Mouse (Mus musculus) MEL (cell line): Measurements from ENCODE around the gene Vwa5b2. TPM values are rescaled to one million over a fixed set of nuclear protein-coding genes. Genes with fewer than 3 reads are reported as not detected.

Experiments used
- DNase-seq: peaks from one replicate; pipeline ENCODE4 v3.0.0; 2011; ENCODE audit warnings: low read depth, low spot score
- H3K27ac ChIP-seq: 2 replicates; pipeline ENCODE4 v1.5.1; 2012; ENCODE audit warnings: low read depth, mild to moderate bottlenecking, control low read depth, low read length, moderate library complexity; ENCODE audit not compliant: control insufficient read depth
- H3K27me3 ChIP-seq, 2 experiments: fragments of 150-350 bp in 1 of 2; sonication (generic) in 1 of 2; 2 replicates each; pipeline ENCODE4 v1.6.1; 2012; ENCODE audit warnings: low read length in 2 of 2, mild to moderate bottlenecking in 2 of 2, improper control_type of control experiment in 1 of 2, moderate library complexity in 1 of 2; ENCODE audit not compliant: insufficient read depth in 2 of 2, control insufficient read depth in 1 of 2
- H3K36me3 ChIP-seq, 2 experiments: 2 replicates each; pipeline ENCODE4 v1.6.1; 2012 to 2014; ENCODE audit warnings: low read length in 2 of 2, improper control_type of control experiment in 1 of 2, inconsistent platforms in 1 of 2, mild to moderate bottlenecking in 1 of 2; ENCODE audit not compliant: insufficient read depth in 2 of 2, control insufficient read depth in 1 of 2
- H3K4me1 ChIP-seq, 2 experiments: fragments of 150-350 bp in 1 of 2; sonication (generic) in 1 of 2; 2 replicates each; pipeline ENCODE4 v1.6.1; 2012; ENCODE audit warnings: low read length in 2 of 2, improper control_type of control experiment in 1 of 2, mild to moderate bottlenecking in 1 of 2; ENCODE audit not compliant: insufficient read depth in 2 of 2, control insufficient read depth in 1 of 2
- H3K4me3 ChIP-seq, 2 experiments: fragments of 150-350 bp in 1 of 2; sonication (generic) in 1 of 2; 2 replicates each; pipeline ENCODE4 v1.5.1; 2012; ENCODE audit warnings: low read depth in 2 of 2, low read length in 2 of 2, mild to moderate bottlenecking in 2 of 2, moderate library complexity in 2 of 2, control low read depth in 1 of 2, improper control_type of control experiment in 1 of 2; ENCODE audit not compliant: control insufficient read depth in 1 of 2, insufficient read depth in 1 of 2
- H3K79me2 ChIP-seq: 2 replicates; pipeline ENCODE4 v1.6.1; 2012; ENCODE audit warnings: mild to moderate bottlenecking, low read length, moderate library complexity; ENCODE audit not compliant: control insufficient read depth, poor library complexity, insufficient read depth
- H3K9ac ChIP-seq: 2 replicates; pipeline ENCODE4 v1.6.1; 2012; ENCODE audit warnings: low read depth, mild to moderate bottlenecking, control low read depth, low read length, moderate library complexity; ENCODE audit not compliant: control insufficient read depth, poor library complexity, severe bottlenecking
- H3K9me3 ChIP-seq: fragments of 150-350 bp; sonication (generic); replicated peaks from 2 replicates; pipeline ENCODE4 v1.6.1; 2012; ENCODE audit warnings: mild to moderate bottlenecking, low read length, improper control_type of control experiment, moderate library complexity; ENCODE audit not compliant: insufficient read depth
- BHLHE40 ChIP-seq: IDR thresholded peaks from 2 replicates; pipeline ENCODE4 v1.6.1; 2012; ENCODE audit warnings: low read depth, mild to moderate bottlenecking, inconsistent platforms, low read length, improper control_type of control experiment, borderline replicate concordance
- CHD1 ChIP-seq: IDR thresholded peaks from 2 replicates; pipeline ENCODE4 v1.6.1; 2012; ENCODE audit warnings: low read depth, mild to moderate bottlenecking, inconsistent platforms, low read length, improper control_type of control experiment
- CHD2 ChIP-seq: IDR thresholded peaks from 2 replicates; pipeline ENCODE4 v1.6.1; 2011; ENCODE audit warnings: low read length, improper control_type of control experiment
- CTCF ChIP-seq, 3 experiments: IDR thresholded peaks in 2 of 3; conservative IDR thresholded peaks in 1 of 3; 2 replicates each; pipeline ENCODE4 v1.5.1; 2011 to 2012; ENCODE audit warnings: low read length in 3 of 3, low read depth in 2 of 3, mild to moderate bottlenecking in 2 of 3, improper control_type of control experiment in 1 of 3, inconsistent platforms in 1 of 3, mixed read lengths in 1 of 3, moderate library complexity in 1 of 3; ENCODE audit not compliant: control insufficient read depth in 1 of 3, insufficient read depth in 1 of 3, poor library complexity in 1 of 3, severe bottlenecking in 1 of 3
- E2F4 ChIP-seq: IDR thresholded peaks from 2 replicates; pipeline ENCODE4 v1.6.1; 2011; ENCODE audit warnings: low read depth, low read length, improper control_type of control experiment, borderline replicate concordance
- ELF1 ChIP-seq: IDR thresholded peaks from 2 replicates; pipeline ENCODE4 v1.6.1; 2014; ENCODE audit warnings: low read depth, mild to moderate bottlenecking, inconsistent platforms, low read length, improper control_type of control experiment, moderate library complexity
- EP300 ChIP-seq, 2 experiments: IDR thresholded peaks; 2 replicates each; pipeline ENCODE4 v1.6.1; 2011; ENCODE audit warnings: improper control_type of control experiment in 2 of 2, low read length in 2 of 2, low read depth in 1 of 2, mild to moderate bottlenecking in 1 of 2
- GABPA ChIP-seq: IDR thresholded peaks from 2 replicates; pipeline ENCODE4 v1.6.1; 2012; ENCODE audit warnings: low read depth, mild to moderate bottlenecking, inconsistent platforms, low read length, improper control_type of control experiment, moderate library complexity
- JUND ChIP-seq: IDR thresholded peaks from 2 replicates; pipeline ENCODE4 v1.6.1; 2011; ENCODE audit warnings: low read depth, mild to moderate bottlenecking, improper control_type of control experiment, low read length
- KAT2A ChIP-seq: conservative IDR thresholded peaks from 2 replicates; pipeline ENCODE4 v1.6.1; 2012; ENCODE audit warnings: low read depth, low read length, improper control_type of control experiment, inconsistent platforms
- MAFK ChIP-seq: IDR thresholded peaks from 2 replicates; pipeline ENCODE4 v1.6.1; 2011; ENCODE audit warnings: low read depth, mild to moderate bottlenecking, low read length, improper control_type of control experiment, borderline replicate concordance
- MAX ChIP-seq: IDR thresholded peaks from 2 replicates; pipeline ENCODE4 v1.6.1; 2011; ENCODE audit warnings: low read length, improper control_type of control experiment
- MAZ ChIP-seq: IDR thresholded peaks from 2 replicates; pipeline ENCODE4 v1.6.1; 2012; ENCODE audit warnings: low read depth, mild to moderate bottlenecking, inconsistent platforms, low read length, improper control_type of control experiment
- MEF2A ChIP-seq: IDR thresholded peaks from 2 replicates; pipeline ENCODE4 v1.6.1; 2014; ENCODE audit warnings: low read depth, mild to moderate bottlenecking, inconsistent platforms, low read length, improper control_type of control experiment; ENCODE audit not compliant: poor library complexity, insufficient replicate concordance, severe bottlenecking; ENCODE audit errors: extremely low read depth
- MXI1 ChIP-seq: IDR thresholded peaks from 2 replicates; pipeline ENCODE4 v1.6.1; 2011; ENCODE audit warnings: mild to moderate bottlenecking, low read depth, low read length, improper control_type of control experiment
- MYB ChIP-seq: IDR thresholded peaks from 2 replicates; pipeline ENCODE4 v1.6.1; 2011; ENCODE audit warnings: mild to moderate bottlenecking, low read depth, low read length, improper control_type of control experiment
- POLR2A ChIP-seq, 2 experiments: IDR thresholded peaks; 2 replicates each; pipeline ENCODE4 v1.6.1; 2011 to 2012; ENCODE audit warnings: low read length in 2 of 2, mild to moderate bottlenecking in 2 of 2, control low read depth in 1 of 2, improper control_type of control experiment in 1 of 2, low read depth in 1 of 2, moderate library complexity in 1 of 2; ENCODE audit not compliant: control insufficient read depth in 1 of 2, insufficient read depth in 1 of 2, poor library complexity in 1 of 2
- POLR2AphosphoS2 ChIP-seq: IDR thresholded peaks from 2 replicates; pipeline ENCODE4 v1.6.1; 2011; ENCODE audit warnings: low read length, improper control_type of control experiment
- RAD21 ChIP-seq: IDR thresholded peaks from 2 replicates; pipeline ENCODE4 v1.6.1; 2011; ENCODE audit warnings: mild to moderate bottlenecking, low read depth, low read length, improper control_type of control experiment
- RCOR1 ChIP-seq: IDR thresholded peaks from 2 replicates; pipeline ENCODE4 v1.6.1; 2012; ENCODE audit warnings: low read depth, mild to moderate bottlenecking, inconsistent platforms, low read length, improper control_type of control experiment
- SIN3A ChIP-seq: IDR thresholded peaks from 2 replicates; pipeline ENCODE4 v1.6.1; 2012; ENCODE audit warnings: low read length, improper control_type of control experiment, inconsistent platforms
- TBP ChIP-seq: IDR thresholded peaks from 2 replicates; pipeline ENCODE4 v1.8.0; 2011; ENCODE audit warnings: low read depth, low read length, improper control_type of control experiment
- TCF12 ChIP-seq: IDR thresholded peaks from 2 replicates; pipeline ENCODE4 v1.6.1; 2014; ENCODE audit warnings: low read depth, mild to moderate bottlenecking, inconsistent platforms, low read length, improper control_type of control experiment, moderate library complexity
- ZC3H11A ChIP-seq: IDR thresholded peaks from 2 replicates; pipeline ENCODE4 v1.6.1; 2012; ENCODE audit warnings: low read depth, mild to moderate bottlenecking, inconsistent platforms, low read length, improper control_type of control experiment
- ZKSCAN1 ChIP-seq: IDR thresholded peaks from 2 replicates; pipeline ENCODE4 v1.6.1; 2012; ENCODE audit warnings: low read depth, mild to moderate bottlenecking, inconsistent platforms, low read length, improper control_type of control experiment, moderate library complexity
- polyA plus RNA-seq, 2 experiments: library from polyadenylated mRNA; stranded (reverse) in 1 of 2; unstranded in 1 of 2; fragments of >175 nt in 1 of 2; fragments of >200 nt in 1 of 2; gene quantifications; 2 replicates each; pipeline versions ENCODE4 v1.2.1 to v1.2.4; 2012; ENCODE audit warnings: low replicate concordance in 2 of 2, low read depth in 1 of 2; ENCODE audit not compliant: insufficient read length in 2 of 2, insufficient read depth in 1 of 2, missing spikeins in 1 of 2
- total RNA-seq: library from RNA; depleted of rRNA; stranded (reverse); fragments of 300-350 nt; gene quantifications from 2 replicates; pipeline ENCODE4 v1.2.3, GENCODE M21; 2012

The Vwa5b2 gene
- total and polyA plus RNA-seq, 3 experiments: 0.15 to 0.33 TPM; not detected in 1

DNA sequence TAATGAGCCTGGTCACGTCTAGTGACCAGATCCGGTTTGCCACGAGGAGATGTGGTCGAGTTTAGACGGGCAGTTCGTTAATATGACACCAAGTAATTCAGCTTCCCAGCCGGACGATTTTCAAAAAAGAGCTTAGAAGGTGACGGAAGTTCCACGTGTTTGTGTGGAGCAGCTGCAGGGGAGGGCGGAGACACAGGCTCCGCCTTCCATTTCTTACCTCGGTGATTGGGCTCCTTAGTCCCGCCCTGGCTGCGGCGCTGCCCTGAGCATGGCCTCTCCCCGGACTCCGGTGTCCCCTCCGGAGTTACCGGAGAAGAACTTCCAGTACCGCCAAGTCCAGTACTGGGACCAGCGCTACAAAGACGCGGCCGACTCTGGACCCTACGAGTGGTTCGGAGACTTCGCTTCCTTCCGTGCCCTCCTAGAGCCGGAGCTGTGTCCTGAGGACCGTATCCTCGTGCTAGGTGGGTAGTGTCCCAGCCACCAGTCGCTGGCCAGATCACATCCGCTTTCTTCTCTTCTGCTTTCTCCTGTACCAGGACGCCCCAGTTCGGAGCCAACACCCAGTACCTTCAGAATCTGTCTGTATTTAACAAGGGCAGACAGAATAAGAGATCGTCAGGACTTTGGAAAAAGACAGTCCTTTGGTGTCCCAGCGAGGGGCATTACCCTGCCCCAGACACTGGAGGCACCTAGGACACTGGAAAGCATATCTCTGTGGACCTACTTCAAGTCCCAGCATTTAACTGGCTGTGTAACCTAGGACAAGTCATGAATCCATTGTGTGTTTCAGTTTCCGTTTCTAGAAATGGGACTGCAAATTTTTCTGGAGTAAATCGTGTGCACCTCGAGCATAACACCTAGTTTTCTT is 22.3 kb downstream of the Vwa5b2 start, which contains the start of the genes Eef1akmt4, Gm49333 and Alg3 (continued):
- no peak for TF ChIP-seq RAD21
- TF ChIP-seq POLR2AphosphoS2: peak; percentile 51; the same call in 1 of the 2 replicates
- TF ChIP-seq E2F4: no peak
- peak; percentile 30; the same call in 1 of the 2 replicates for TF ChIP-seq ELF1
- TF ChIP-seq MAX: peak; percentile 99
- no peak for TF ChIP-seq CTCF (IDR thresholded peaks at IDR 0.05 in 2 of 3, conservative IDR thresholded peaks at IDR 0.05 in 1 of 3; ENCODE audit: control insufficient read depth in 1 of 3, insufficient read depth in 1 of 3, low read depth in 2 of 3, low read length in 3 of 3, poor library complexity in 1 of 3, severe bottlenecking in 1 of 3)
- TF ChIP-seq MEF2A: no peak
- TF ChIP-seq RCOR1: no peak
- TF ChIP-seq KAT2A: no peak
- no peak for TF ChIP-seq MYB
- TF ChIP-seq MAZ: no peak
- TF ChIP-seq TCF12: peak; percentile 38; the same call in 1 of the 2 replicates
- TF ChIP-seq ZC3H11A: no peak
- TF ChIP-seq POLR2A (IDR thresholded peaks at IDR 0.05; ENCODE audit: control insufficient read depth in 1 of 2, insufficient read depth in 1 of 2, low read depth in 1 of 2, low read length in 2 of 2, poor library complexity in 1 of 2): peak; percentile 70 to 87; a peak in 3 of 4 replicates
- no peak for TF ChIP-seq CHD1
- peak; percentile 57; the same call in 1 of the 2 replicates for TF ChIP-seq BHLHE40
- no peak for TF ChIP-seq JUND
- TF ChIP-seq MXI1: peak; percentile 99

DNA sequence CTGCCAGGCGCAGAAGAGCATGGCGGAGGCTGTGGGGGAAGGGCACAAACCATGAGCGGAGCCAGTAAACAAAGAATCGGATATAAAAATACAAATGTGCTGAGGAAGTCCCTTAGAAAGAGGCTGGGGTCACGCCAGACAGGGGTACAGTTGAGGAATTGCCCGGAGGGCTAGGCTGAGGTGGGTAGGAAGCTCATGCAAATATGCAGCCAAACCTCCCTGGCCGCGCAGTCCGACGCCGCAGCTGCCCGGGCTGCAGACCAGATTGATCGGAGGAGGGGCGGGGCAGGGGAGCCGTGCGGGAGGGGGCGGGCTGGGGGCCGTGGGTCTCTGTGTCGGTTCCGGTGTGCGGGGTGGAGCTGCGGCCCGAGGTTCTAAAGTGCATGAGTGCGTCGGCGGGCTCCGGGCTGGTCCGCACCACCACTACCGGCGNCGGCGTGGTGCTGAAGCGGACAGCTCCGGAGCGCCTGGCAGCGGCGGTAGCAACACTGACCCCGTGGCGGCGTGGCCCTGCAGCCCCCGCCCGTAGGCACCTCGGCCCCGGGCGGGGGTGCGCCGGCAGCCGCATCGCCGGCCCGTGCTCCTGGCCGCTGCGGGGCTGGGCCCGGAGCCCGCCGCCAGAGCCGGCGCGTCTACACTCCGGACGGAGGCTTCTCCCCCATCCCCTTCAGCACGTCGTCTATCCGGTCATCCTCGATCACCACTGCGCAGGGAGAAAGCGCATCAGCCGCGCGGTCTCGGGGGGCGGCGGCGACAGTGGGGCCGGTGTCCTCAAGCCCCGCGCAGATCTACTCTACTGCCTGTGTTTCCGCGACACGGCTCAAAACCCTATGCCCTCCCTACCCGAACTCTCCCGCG is 30.5 kb downstream of the Vwa5b2 start:
- Histone ChIP-seq H3K27me3 (no peaks in the 10 kb centered on the region; a peak in 1 of 4 replicates), H3K4me3 (no peak overlapping the region), H3K36me3 (peaks cover 0 to 11% of the 10 kb centered on the region in 2 experiments; a peak in 2 of 4 replicates), H3K9me3 (no peaks in the 10 kb centered on the region), H3K9ac (no peak overlapping the region), H3K79me2 (peaks cover 4% of the 10 kb centered on the region; the same call in 1 of the 2 replicates), H3K4me1 (peaks cover 0 to 8% of the 10 kb centered on the region in 2 experiments; a peak in 2 of 4 replicates), H3K27ac (no peak overlapping the region)
- DNase-seq: peak; percentile 32
- TF ChIP-seq MAFK: no peak
- TF ChIP-seq MXI1: peak; percentile 81
- peak; percentile 57; the same call in 1 of the 2 replicates for TF ChIP-seq SIN3A
- TF ChIP-seq CTCF (IDR thresholded peaks at IDR 0.05 in 2 of 3, conservative IDR thresholded peaks at IDR 0.05 in 1 of 3; ENCODE audit: control insufficient read depth in 1 of 3, insufficient read depth in 1 of 3, low read depth in 2 of 3, low read length in 3 of 3, poor library complexity in 1 of 3, severe bottlenecking in 1 of 3): no peak
- no peak for TF ChIP-seq ZKSCAN1
- TF ChIP-seq EP300 (IDR thresholded peaks at IDR 0.05; ENCODE audit: low read depth in 1 of 2, low read length in 2 of 2): no peak
- no peak for TF ChIP-seq RCOR1
- TF ChIP-seq CHD2: no peak
- TF ChIP-seq TBP: no peak
- no peak for TF ChIP-seq POLR2AphosphoS2
- TF ChIP-seq TCF12: no peak
- TF ChIP-seq GABPA: no peak
